Mouse (Mus musculus): ENCODE data around the gene Btg2.

The Btg2 gene

GRCm38 (mm10) chr1:134078061-134078795 is 692 bp downstream of the Btg2 start:
- no peak for ATAC-seq (ENCODE audit: low TSS enrichment)

- no peak for ATAC-seq (ENCODE audit: low TSS enrichment)
Measured at GRCm38 (mm10) chr1:134077389-134078060, 1.4 kb downstream of the Btg2 start.

DNA sequence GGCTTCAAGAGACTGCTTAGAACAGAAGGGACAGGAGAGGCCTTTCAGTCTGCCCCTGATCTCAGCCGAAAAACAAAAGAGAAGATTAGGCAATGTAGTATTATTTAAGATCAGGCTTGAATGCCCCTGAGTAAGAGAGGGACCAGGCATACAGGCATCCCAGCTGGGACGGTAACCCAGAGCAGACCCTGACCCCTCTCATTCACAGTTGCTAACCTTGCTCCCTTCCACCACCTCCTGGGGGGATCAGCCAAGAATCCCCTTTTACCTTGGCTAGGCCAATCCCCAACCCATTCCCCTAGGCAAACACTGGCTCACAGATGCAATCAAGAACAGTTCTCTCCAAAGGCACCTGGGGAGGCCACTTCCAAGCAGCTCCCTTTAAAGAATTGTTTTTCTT is 2.1 kb downstream of the Btg2 start:
- ATAC-seq (ENCODE audit: low TSS enrichment), result no peak

- no peak for ATAC-seq (ENCODE audit: low TSS enrichment)
Measured at GRCm38 (mm10) chr1:134075532-134075931, 3.4 kb downstream of the Btg2 start.

GRCm38 (mm10) chr1:134074606-134075005 is 4.3 kb downstream of the Btg2 start:
- no peak for ATAC-seq (ENCODE audit: low TSS enrichment)

- no peak for ATAC-seq (ENCODE audit: low TSS enrichment)
Measured at GRCm38 (mm10) chr1:134074184-134074583, 4.7 kb downstream of the Btg2 start.

DNA sequence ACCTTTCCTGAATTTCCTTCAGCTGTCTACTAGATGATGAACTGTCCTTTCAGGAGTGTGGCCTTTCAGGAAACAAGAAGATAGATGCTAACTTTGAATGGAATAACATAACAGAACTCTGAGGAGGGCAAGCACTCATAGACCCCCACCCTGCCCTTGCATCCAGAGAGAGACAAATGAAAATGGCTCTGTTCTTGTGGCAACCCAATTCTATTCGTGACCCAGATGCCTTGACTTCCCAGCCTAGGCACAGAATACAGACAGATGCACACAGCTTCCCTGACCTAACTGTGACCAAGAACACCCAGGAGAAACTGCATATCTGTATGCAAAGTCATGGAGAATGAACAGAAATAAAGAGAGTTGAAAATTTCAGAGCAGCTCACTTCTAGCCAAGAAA is 5.3 kb downstream of the Btg2 start:
- no peak for ATAC-seq (ENCODE audit: low TSS enrichment)

DNA sequence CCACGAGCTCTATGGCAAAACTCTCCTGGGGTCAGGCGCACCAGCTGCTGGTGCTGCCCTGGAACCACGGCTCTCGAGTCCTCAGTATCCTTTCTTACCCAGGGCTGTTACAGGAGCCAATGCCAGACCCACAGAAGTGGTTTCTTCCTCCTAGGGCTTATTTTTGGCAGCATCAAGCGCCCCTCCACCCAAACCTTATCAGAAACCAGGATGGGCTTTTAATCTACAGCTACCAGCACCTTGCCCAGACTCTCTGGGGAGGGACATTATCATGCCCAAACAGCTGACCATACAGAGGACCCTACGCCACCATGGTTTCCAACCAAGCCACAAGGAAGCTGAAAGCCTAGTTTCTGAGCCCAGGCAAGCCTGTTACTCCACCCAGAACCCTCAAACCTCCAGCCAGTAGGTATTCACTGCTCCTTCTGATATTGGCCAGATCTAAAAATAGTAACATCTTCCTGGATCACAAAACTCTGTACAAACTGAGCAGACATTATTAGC is 5.8 kb downstream of the Btg2 start:
- ATAC-seq (ENCODE audit: low TSS enrichment), result no peak

DNA sequence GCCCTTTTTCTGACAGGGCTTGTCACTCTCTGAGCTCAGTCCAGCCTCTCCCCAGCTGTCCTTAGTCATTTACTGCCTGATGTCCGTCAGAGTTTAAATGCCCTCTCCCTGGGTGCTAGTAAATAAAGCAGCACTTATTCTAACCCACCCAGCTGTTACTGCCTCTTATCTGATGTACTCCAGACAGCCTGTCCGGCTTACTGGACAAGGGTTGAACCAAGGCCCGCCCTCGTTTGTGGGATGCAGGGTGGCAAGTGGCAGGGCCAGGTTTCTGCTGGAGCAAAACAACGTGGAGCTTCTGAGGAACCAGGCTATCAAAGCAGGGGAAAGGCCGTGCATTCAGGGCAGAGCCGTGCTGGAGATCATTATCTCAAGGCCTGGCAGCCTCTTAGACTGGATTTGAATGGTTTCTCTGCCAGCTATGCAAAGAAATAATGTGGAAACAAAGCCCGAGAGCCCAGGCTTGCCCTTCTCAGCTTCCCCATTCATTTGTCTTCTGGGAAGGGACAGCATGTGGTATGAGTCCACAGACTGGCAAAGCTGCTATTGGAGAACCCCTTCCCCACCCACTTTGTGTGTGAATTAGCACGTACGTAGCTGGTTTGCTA is 7.4 kb downstream of the Btg2 start:
- ATAC-seq (ENCODE audit: low TSS enrichment), result no peak

DNA sequence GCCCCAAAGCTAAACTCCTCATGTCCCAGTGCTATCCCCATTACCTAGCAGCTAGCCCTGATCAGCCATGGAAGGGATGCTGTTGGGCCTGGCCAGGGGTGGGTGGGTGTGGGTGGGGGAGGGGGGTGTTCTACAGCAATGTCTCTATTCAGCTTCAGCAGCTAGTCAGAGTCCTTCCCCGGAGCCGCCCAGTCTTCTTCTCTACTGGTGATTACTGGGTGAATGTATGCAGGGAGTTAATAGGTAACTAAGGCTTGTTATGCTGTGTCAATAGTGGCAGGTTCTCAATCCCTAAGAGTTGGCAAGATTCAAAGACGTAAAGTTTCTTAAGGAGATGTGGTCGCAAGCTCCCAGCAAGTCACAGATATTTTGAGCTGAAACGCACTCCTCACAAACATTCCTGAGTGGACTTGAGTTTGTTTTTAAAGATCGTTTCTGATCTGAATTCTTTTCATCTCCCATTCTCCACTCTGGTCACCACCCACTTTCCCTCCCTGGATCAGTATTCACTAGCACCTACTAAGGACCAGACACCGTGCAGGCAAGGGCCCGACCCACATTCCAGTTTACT is 8.7 kb downstream of the Btg2 start:
- ATAC-seq (ENCODE audit: low TSS enrichment), result no peak

- no peak for ATAC-seq (ENCODE audit: low TSS enrichment)
Measured at GRCm38 (mm10) chr1:134067143-134067619, 11.7 kb downstream of the Btg2 start.

DNA sequence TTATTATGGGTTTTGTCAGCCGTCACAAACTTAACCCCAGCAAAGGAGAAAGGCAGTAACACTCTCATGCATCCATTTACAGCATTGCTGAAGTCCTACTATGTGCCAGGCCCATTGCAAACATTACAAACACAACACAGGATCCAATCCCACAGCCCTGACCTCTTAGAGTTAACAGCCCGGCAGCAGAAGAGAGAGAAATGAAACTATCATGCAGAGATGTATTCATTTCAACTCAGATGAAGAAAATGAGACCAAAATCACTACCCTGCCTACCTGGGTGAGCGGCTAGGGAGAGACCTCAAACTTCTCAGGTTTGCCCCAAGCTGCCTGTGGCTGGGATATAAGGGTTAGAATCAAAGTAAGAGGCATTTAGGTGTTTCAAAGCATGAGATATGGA is 12.4 kb downstream of the Btg2 start:
- ATAC-seq (ENCODE audit: low TSS enrichment), result no peak

DNA sequence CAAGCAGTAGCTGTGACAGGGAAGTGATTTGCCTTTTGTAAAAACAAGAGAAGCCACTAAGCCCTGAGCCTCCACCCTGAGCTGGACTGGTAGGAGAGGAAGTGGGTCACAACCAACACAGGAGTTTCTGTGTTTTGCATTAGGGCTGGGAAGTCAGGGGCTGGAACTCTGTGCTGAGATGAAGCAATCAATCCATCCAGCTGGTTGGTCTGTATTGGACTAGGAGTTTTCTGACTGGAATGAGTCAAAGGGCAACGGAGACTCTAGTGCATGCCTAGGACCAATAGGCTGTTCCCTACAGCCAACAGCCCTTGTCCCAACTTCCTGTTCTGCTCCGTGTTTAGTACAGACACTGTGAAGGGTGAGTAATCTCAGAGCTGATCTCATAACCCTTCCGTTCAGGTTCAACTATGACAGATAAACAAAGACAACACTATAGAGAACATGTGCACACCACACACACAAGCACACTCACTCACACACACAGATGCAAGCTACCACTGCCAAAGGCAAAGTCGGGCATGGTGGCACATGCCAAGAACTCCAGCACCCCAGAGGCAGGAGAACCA is 13.6 kb downstream of the Btg2 start:
- no peak for ATAC-seq (ENCODE audit: low TSS enrichment)

- ATAC-seq (ENCODE audit: low TSS enrichment), result no peak
Measured at GRCm38 (mm10) chr1:134064296-134064831, 14.6 kb downstream of the Btg2 start.

- no peak for ATAC-seq (ENCODE audit: low TSS enrichment)
Measured at GRCm38 (mm10) chr1:134063773-134064125, 15.2 kb downstream of the Btg2 start.

DNA sequence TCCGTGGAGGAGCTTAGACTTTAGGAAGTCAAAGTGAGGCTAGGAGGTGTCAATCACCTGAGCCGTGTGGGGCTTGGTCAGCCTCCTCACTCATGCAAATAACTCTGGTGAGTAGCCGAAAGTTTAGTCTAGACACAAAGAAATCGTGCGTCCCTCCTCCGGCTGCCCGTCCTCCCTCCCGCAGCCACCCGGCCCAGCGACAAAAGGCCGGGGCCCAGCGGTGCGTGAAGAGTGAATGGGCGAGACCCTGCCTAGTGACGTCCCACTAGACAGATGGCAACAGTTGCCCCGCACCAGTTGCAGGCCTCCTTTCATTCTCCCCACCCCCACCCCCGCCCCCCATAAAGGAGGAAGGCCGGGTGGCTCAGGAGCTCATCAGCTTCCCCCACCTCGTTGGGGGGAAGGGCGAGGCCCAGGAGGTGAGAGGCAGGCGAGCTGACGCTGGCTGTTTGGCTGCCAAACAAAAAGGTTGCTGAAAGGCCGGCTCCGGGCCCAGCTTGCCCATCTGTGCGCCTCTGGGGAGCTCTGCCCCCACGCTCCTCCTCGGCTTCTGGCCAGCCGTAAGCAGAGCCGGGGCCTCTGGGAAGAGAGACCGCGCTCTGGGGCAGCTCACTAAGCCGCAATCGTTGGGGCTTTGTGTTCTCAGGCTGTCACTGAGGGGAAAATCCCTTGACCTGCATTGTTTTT is 15.7 kb downstream of the Btg2 start:
- ATAC-seq (ENCODE audit: low TSS enrichment), result no peak

GRCm38 (mm10) chr1:134062411-134063085 is 16.4 kb downstream of the Btg2 start:
- ATAC-seq (ENCODE audit: low TSS enrichment), result no peak

- ATAC-seq (ENCODE audit: low TSS enrichment), result no peak
Measured at GRCm38 (mm10) chr1:134061915-134062314, 17.0 kb downstream of the Btg2 start.

- ATAC-seq (ENCODE audit: low TSS enrichment), result peak; percentile 92
Measured at GRCm38 (mm10) chr1:134060849-134061569, 17.9 kb downstream of the Btg2 start.
